Mouse (Mus musculus) ES-CJ7 (cell line): ENCODE data around the gene Tigd4.

Experiments
- DNase-seq: peaks from one replicate; pipeline ENCODE4 v3.0.0; 2011; ENCODE audit warnings: low read depth, low spot score

Gene Tigd4

GRCm38 (mm10) chr3:84610183-84610710 lies 16.9 kb downstream of the Tigd4 start:
- peak; percentile 41 for DNase-seq

DNA sequence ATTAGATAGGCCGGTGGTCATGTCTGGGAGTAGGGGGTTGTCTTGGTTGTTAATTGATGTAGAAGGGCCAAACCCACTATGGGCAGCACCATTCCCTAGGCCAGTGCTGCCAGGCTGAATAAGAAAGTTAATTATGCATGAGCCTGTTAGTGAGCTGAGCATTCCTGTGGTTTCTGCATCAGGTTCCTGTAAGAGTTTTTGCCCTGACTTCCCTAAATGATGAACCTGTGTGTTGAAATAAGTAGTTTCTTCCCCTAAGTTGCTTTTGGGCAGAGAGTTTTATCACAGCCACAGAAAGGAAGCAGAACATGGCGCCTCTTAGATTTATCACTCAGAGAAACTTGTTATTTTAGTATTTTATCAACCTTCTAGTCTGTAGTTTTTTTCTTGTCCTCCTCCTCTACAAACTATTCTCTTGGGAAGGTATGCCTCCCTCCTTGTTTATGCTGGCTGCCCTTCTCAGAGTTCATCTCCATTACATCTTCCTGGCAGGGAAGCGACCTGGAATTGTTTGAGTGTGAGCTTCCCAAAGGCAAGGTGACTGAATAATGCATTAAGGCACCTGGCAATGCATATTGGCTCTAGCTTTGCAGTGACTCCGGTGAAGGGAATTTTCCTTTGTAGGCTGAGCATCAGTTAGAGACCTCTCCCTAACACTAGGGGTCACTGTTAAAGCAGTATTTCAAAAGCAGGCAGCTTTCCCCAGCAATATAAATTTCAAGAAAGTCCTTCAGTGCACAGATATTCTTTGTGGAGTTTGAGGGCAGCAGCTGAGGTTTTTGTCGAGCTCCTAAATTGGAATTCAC lies 21.9 kb downstream of the Tigd4 start:
- peak; percentile 60 for DNase-seq

GRCm38 (mm10) chr3:84615856-84616225 lies 22.5 kb downstream of the Tigd4 start:
- DNase-seq = no peak

- no peak for DNase-seq
Measured at GRCm38 (mm10) chr3:84618627-84619026, 25.3 kb downstream of the Tigd4 start.

- no peak for DNase-seq
Measured at GRCm38 (mm10) chr3:84619056-84619455, 25.7 kb downstream of the Tigd4 start.

GRCm38 (mm10) chr3:84619725-84620124 lies 26.4 kb downstream of the Tigd4 start:
- no peak for DNase-seq

GRCm38 (mm10) chr3:84622026-84622425 lies 28.7 kb downstream of the Tigd4 start:
- DNase-seq = no peak

GRCm38 (mm10) chr3:84631586-84631985 lies 38.2 kb downstream of the Tigd4 start:
- peak; percentile 63 for DNase-seq

DNA sequence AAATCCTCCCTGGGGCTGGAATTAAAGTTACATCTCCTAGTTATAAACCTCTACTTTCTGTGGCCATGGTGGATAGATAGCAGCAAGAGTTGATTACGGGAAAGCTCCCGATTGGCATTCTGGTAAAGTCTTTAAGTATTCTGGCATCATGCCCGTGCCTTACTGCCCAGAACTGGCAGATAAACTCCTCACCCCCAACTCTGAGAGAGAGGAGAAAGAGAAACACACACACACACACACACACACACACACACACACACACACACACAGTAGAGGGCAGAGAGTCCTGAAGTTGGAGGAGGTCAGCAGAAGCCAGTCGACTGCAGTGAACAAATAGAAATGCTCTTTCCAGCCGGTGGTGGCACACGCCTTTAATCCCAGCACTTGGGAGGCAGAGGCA lies 43.7 kb downstream of the Tigd4 start:
- no peak for DNase-seq

DNA sequence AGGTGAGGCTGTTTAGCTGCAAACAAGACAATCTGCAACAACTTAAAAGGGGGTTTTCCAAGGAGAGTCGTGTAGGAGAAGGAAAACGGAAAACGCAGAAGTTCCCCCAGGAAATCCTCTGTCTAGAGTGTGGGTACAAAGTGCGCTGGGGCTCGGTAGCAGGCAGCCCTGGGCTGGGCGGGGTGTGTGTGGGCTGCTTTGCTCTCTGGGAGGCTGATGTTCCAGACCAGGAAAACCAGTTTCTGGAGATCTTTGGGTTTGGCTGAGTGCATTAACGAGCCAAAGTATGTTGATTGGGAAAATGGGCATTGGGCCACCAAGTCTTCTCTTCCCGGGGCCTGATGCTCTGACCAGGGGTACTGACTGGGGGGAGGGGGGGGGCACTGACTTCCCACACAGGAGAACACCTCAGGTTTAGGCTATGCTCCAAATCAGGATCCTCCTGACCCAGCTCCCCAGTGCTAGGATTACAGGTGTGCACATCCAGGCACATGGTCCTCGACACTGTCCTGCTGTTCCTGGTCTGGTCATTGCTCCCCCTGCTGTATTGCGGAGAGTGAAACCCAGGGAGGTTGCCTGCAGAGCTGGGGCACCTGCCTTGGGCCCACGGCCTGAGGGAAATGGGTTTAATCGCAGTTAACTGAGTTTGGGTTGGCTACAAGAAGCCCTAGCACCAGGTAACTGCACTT lies 44.7 kb downstream of the Tigd4 start:
- no peak for DNase-seq

- DNase-seq = peak; percentile 86
Measured at GRCm38 (mm10) chr3:84638858-84639257, 45.5 kb downstream of the Tigd4 start.

DNA sequence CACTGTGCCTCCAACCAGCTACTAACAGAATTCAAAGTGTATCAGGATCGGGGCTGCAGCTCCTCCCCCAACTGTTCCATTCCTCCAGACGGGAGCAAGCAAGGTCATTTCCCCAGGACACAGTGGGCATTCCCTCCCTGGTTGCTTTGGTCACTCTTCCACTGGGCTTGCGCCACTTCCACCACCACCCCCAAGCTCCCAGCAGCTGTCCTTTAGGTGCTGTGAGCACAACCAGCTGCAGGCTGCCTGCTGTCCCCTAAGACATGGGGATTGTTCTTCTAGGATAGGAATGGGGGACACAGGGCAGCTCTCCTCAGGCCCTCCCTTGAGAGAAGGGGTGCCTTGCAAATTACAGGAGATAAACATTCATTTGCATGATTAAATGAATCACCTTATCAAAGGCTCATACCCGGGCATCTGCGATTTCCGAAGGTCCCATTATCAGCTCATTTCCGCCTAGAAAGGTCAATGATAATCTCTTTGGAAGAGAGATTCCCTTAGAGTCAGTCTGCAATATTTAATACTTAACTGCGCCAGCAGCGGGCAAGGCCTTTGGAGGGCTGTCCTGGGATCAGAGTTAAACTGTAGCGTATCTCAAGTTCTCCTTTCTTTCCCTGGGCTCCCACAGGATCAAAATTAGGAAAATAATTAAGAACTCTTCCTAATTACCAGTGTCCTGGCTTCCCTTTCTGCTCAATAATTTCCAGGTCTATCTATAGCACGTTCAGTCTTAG lies 46.6 kb downstream of the Tigd4 start:
- DNase-seq = peak; percentile 44

GRCm38 (mm10) chr3:84640536-84640935 lies 47.2 kb downstream of the Tigd4 start:
- no peak for DNase-seq

- DNase-seq = no peak
Measured at GRCm38 (mm10) chr3:84641391-84641790, 48.0 kb downstream of the Tigd4 start.

DNA sequence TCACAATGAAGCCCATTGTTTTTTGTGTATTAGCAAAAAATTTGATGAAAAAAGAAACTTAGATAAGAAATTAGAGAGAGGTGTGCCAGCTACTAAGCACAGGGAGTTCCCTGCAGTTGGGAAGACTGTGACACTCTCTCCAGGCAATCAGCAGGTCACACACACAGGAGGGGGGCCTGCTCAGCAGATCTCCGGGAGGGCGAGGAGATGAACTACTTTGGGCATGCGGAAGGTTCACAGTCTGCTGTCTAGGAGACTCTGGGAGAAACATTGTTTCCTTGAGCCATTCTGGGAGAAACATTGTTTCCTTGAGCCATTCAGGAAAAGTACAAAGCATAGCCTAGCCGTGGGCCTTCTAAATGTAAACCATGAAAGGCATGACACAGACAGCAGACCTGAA lies 49.6 kb downstream of the Tigd4 start:
- DNase-seq = no peak

- DNase-seq = no peak
Measured at GRCm38 (mm10) chr3:84645156-84646006, 52.0 kb downstream of the Tigd4 start.

DNA sequence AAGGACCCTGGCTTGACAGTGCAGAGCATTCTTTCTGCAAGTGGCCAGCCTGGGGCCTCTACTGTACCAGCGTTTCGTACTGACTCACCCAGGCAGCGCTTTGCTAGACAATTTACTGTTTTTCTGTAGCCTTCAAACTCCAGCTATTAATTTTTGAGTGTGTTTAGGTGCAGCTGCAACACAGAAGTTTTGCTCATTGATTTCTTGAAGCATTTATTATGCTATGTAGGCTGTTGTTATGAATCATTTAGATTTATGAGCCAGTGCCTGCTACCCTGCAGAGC lies 52.6 kb downstream of the Tigd4 start:
- no peak for DNase-seq

DNA sequence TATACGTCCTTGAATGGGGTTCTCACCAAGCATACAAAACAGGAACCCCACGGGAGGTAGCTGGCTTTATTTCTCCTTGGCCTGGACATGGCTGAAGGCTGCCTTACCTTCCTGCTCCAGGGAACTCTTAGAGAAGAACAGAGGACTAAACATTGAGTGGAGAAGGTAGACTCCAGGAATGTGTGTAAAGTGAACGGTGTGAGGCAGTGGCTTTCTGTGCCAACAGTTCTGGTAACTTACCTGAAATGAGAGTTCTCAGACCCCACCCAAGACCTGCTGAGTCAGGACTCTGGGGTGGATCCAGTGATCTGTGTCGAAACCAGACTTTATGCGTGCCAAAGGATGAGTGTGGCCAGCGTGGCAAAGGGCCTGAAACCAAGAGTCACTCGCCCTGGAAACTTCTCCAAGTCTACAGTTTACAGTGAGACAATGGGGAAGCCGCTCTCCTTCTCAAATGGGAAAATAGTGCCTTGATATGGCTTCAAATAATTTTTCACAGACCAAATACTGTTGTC lies 53.0 kb downstream of the Tigd4 start:
- no peak for DNase-seq
